Mouse (Mus musculus): ENCODE data around the gene Dcxr.
A peak's percentile ranks its signal among the peaks of the same experiment; 100 is the strongest.
"Not testable (repeated sequence)": the region's sequence is repeated elsewhere in the genome, so short reads cannot be mapped to it uniquely, and the experiment has no call there.

Gene Dcxr

GRCm38 (mm10) chr11:120706120-120706519 lies 21.0 kb downstream of the Dcxr start:
- no peak for DNase-seq

GRCm38 (mm10) chr11:120704486-120705325 lies 22.4 kb downstream of the Dcxr start:
- no peak for DNase-seq

- no peak for DNase-seq
Measured at GRCm38 (mm10) chr11:120703696-120704454, 23.2 kb downstream of the Dcxr start.

- DNase-seq: no peak
Measured at GRCm38 (mm10) chr11:120697741-120698140, 29.3 kb downstream of the Dcxr start.

GRCm38 (mm10) chr11:120696568-120696967 lies 30.5 kb downstream of the Dcxr start:
- DNase-seq: no peak

- no peak for DNase-seq
Measured at GRCm38 (mm10) chr11:120695641-120696040, 31.4 kb downstream of the Dcxr start.

- DNase-seq: no peak
Measured at GRCm38 (mm10) chr11:120695184-120695583, 31.9 kb downstream of the Dcxr start.

GRCm38 (mm10) chr11:120693461-120693860 lies 33.6 kb downstream of the Dcxr start:
- no peak for DNase-seq

- no peak for DNase-seq
Measured at GRCm38 (mm10) chr11:120692471-120693011, 34.5 kb downstream of the Dcxr start.

- DNase-seq: no peak
Measured at GRCm38 (mm10) chr11:120689365-120689764, 37.7 kb downstream of the Dcxr start.

GRCm38 (mm10) chr11:120686650-120687272 lies 40.3 kb downstream of the Dcxr start:
- DNase-seq: no peak

- no peak for DNase-seq
Measured at GRCm38 (mm10) chr11:120684660-120685059, 42.4 kb downstream of the Dcxr start.

- no peak for DNase-seq
Measured at GRCm38 (mm10) chr11:120684086-120684485, 43.0 kb downstream of the Dcxr start.

GRCm38 (mm10) chr11:120683536-120683935 lies 43.5 kb downstream of the Dcxr start:
- DNase-seq: no peak

GRCm38 (mm10) chr11:120682683-120683082 lies 44.4 kb downstream of the Dcxr start:
- DNase-seq: no peak

GRCm38 (mm10) chr11:120679909-120680308 lies 47.2 kb downstream of the Dcxr start:
- DNase-seq: peak; percentile 37

- no peak for DNase-seq
Measured at GRCm38 (mm10) chr11:120676951-120677350, 50.1 kb downstream of the Dcxr start.

GRCm38 (mm10) chr11:120675875-120676274 lies 51.2 kb downstream of the Dcxr start:
- DNase-seq: not testable (repeated sequence)

Data from thymus, postnatal 4 days (tissue).